Mouse (Mus musculus): ENCODE results near the gene Car10. TPM values are rescaled to one million over a fixed set of nuclear protein-coding genes. Genes with fewer than 3 reads are reported as not detected.

The Car10 gene
- polyA plus RNA-seq (2017; shearing (Covaris generic)): under 1 TPM in 1 of 2 experiments, not detected in 1; 0.12 TPM

- ATAC-seq: no peak
Measured at GRCm38 (mm10) chr11:93097941-93098828, at the start of gene Car10. Gene Car10 (plus strand): TSS chr11:93098028.

GRCm38 (mm10) chr11:93065021-93065420 lies 32.8 kb upstream of the Car10 start:
- ATAC-seq: no peak

GRCm38 (mm10) chr11:93065656-93066181 lies 32.1 kb upstream of the Car10 start:
- ATAC-seq: no peak

- no peak for ATAC-seq
Measured at GRCm38 (mm10) chr11:93095588-93095987, 2.2 kb upstream of the Car10 start.

GRCm38 (mm10) chr11:93097001-93097400 lies 827 bp upstream of the Car10 start:
- no peak for ATAC-seq

- no peak for ATAC-seq
Measured at GRCm38 (mm10) chr11:93097431-93097851, 387 bp upstream of the Car10 start.

- ATAC-seq: no peak
Measured at GRCm38 (mm10) chr11:93098933-93099381, 1.1 kb downstream of the Car10 start.

GRCm38 (mm10) chr11:93099431-93100370 lies 1.9 kb downstream of the Car10 start:
- ATAC-seq: no peak

- ATAC-seq: no peak
Measured at GRCm38 (mm10) chr11:93100606-93101005, 2.8 kb downstream of the Car10 start.

- ATAC-seq: no peak
Measured at GRCm38 (mm10) chr11:93101106-93101505, 3.3 kb downstream of the Car10 start.

- no peak for ATAC-seq
Measured at GRCm38 (mm10) chr11:93102321-93102720, 4.5 kb downstream of the Car10 start.

- no peak for ATAC-seq
Measured at GRCm38 (mm10) chr11:93103101-93103815, 5.4 kb downstream of the Car10 start.

- ATAC-seq: no peak
Measured at GRCm38 (mm10) chr11:93109451-93109850, 11.6 kb downstream of the Car10 start.

GRCm38 (mm10) chr11:93120766-93121415 lies 23.1 kb downstream of the Car10 start:
- no peak for ATAC-seq

- ATAC-seq: no peak
Measured at GRCm38 (mm10) chr11:93123691-93124090, 25.9 kb downstream of the Car10 start.

GRCm38 (mm10) chr11:93126466-93126865 lies 28.6 kb downstream of the Car10 start:
- no peak for ATAC-seq

GRCm38 (mm10) chr11:93128481-93128880 lies 30.7 kb downstream of the Car10 start:
- no peak for ATAC-seq

GRCm38 (mm10) chr11:93137841-93138240 lies 40.0 kb downstream of the Car10 start:
- ATAC-seq: no peak

GRCm38 (mm10) chr11:93141727-93142126 lies 43.9 kb downstream of the Car10 start:
- ATAC-seq: no peak

- no peak for ATAC-seq
Measured at GRCm38 (mm10) chr11:93144544-93144943, 46.7 kb downstream of the Car10 start.

- no peak for ATAC-seq
Measured at GRCm38 (mm10) chr11:93154910-93155309, 57.1 kb downstream of the Car10 start.

GRCm38 (mm10) chr11:93172430-93172829 lies 74.6 kb downstream of the Car10 start:
- ATAC-seq: no peak
